Mouse (Mus musculus) adrenal gland, adult 8-10 months (tissue): ENCODE data around the gene Rgs2. TPM values are rescaled to one million over a fixed set of nuclear protein-coding genes. Genes with fewer than 3 reads are reported as not detected.

Experiments
- DNase-seq: peaks from one replicate; pipeline ENCODE4 v3.0.0; 2022
- total RNA-seq, 4 experiments: library from RNA; stranded (reverse); gene quantifications; 2 replicates each; pipeline ENCODE4 v1.2.4; 2022

The Rgs2 gene
- total RNA-seq: 100 to 1,000 TPM; 180 to 417 (median 331) TPM

GRCm38 (mm10) chr1:144003904-144004740 lies at the start of gene Rgs2:
Rgs2 (minus strand) TSS chr1:144004161.
- DNase-seq: peak; percentile 96

GRCm38 (mm10) chr1:144053401-144053800 lies 49.4 kb upstream of the Rgs2 start:
- no peak for DNase-seq

GRCm38 (mm10) chr1:144041826-144042225 lies 37.9 kb upstream of the Rgs2 start:
- no peak for DNase-seq

- DNase-seq: no peak
These were observed 29.5 kb upstream of the Rgs2 start for GRCm38 (mm10) chr1:144033498-144033897.

GRCm38 (mm10) chr1:144030499-144030898 lies 26.5 kb upstream of the Rgs2 start:
- no peak for DNase-seq

GRCm38 (mm10) chr1:144029679-144030078 lies 25.7 kb upstream of the Rgs2 start:
- DNase-seq: no peak

GRCm38 (mm10) chr1:144018417-144018958 lies 14.5 kb upstream of the Rgs2 start:
- no peak for DNase-seq

GRCm38 (mm10) chr1:144013913-144014312 lies 10.0 kb upstream of the Rgs2 start:
- DNase-seq: no peak

- DNase-seq: no peak
These were observed 3.4 kb upstream of the Rgs2 start for GRCm38 (mm10) chr1:144007341-144007740.

GRCm38 (mm10) chr1:144006542-144006941 lies 2.6 kb upstream of the Rgs2 start:
- DNase-seq: peak; percentile 81

GRCm38 (mm10) chr1:144005648-144006047 lies 1.7 kb upstream of the Rgs2 start:
- no peak for DNase-seq

GRCm38 (mm10) chr1:144004741-144005140 lies 780 bp upstream of the Rgs2 start:
- DNase-seq: no peak

GRCm38 (mm10) chr1:144003416-144003815 lies 545 bp downstream of the Rgs2 start:
- DNase-seq: no peak

GRCm38 (mm10) chr1:144002715-144003066 lies 1.3 kb downstream of the Rgs2 start:
- DNase-seq: no peak

- DNase-seq: no peak
These were observed 1.8 kb downstream of the Rgs2 start for GRCm38 (mm10) chr1:144002036-144002714.

- no peak for DNase-seq
These were observed 3.7 kb downstream of the Rgs2 start for GRCm38 (mm10) chr1:144000246-144000645.

GRCm38 (mm10) chr1:143999371-143999920 lies 4.5 kb downstream of the Rgs2 start:
- no peak for DNase-seq

GRCm38 (mm10) chr1:143993026-143993425 lies 10.9 kb downstream of the Rgs2 start:
- no peak for DNase-seq

GRCm38 (mm10) chr1:143992528-143992927 lies 11.4 kb downstream of the Rgs2 start:
- no peak for DNase-seq

GRCm38 (mm10) chr1:143990263-143990662 lies 13.7 kb downstream of the Rgs2 start:
- peak; percentile 28 for DNase-seq

GRCm38 (mm10) chr1:143989773-143990172 lies 14.2 kb downstream of the Rgs2 start:
- no peak for DNase-seq

- no peak for DNase-seq
These were observed 15.2 kb downstream of the Rgs2 start for GRCm38 (mm10) chr1:143988756-143989155.

GRCm38 (mm10) chr1:143984988-143985625 lies 18.9 kb downstream of the Rgs2 start:
- DNase-seq: peak; percentile 76
